Mouse (Mus musculus): Measurements from ENCODE around the gene Cybrd1.

DNA sequence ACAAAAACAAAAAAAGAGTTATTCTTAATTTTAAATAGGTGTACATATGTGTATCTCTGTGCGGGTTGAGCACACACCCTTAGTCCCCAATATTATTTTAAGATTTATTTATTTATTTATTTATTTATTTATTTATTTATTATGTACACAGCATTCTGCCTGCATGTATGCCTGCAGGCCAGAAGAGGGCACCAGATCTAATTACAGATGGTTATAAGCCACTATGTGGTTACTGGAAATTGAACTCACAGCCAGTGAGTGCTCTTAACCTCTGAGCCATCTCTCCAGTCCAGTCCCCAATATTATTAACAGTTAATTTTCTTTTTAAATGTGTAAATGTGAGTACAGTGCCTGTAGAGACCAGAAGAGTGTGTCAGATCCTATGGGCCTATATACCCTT is 60.0 kb downstream of the Cybrd1 start:
- TF ChIP-seq CTCF (conservative IDR thresholded peaks at IDR 0.05; ENCODE audit: low read length) (peak; percentile 52), POU5F1 (IDR thresholded peaks at IDR 0.05; ENCODE audit: borderline replicate concordance, low read length) (no peak)
